Mouse (Mus musculus) forebrain, postnatal 0 days (tissue): ENCODE data around the gene Churc1. TPM values are rescaled to one million over a fixed set of nuclear protein-coding genes. Genes with fewer than 3 reads are reported as not detected.

ENCODE experiments used
- ATAC-seq: fragments of 200-750 bp; cut with Nextera tagmentation; 2 replicates; pipeline ENCODE4 v1.8.0; 2017; ENCODE audit warnings: mild to moderate bottlenecking, moderate library complexity
- DNase-seq: peaks from one replicate; pipeline ENCODE4 v3.0.0-alpha.2; 2015
- H3K27ac ChIP-seq: fragments of 300-500 bp; sonication (generic); 2 replicates; pipeline ENCODE4 v1.5.1; 2014; ENCODE audit warnings: low read depth, mild to moderate bottlenecking, antibody characterized with exemption, low read length, moderate library complexity, mixed read lengths
- H3K27me3 ChIP-seq: fragments of 300-500 bp; sonication (generic); 2 replicates; pipeline ENCODE4 v1.6.1; 2014; ENCODE audit warnings: mild to moderate bottlenecking, low read length, mixed read lengths; ENCODE audit not compliant: insufficient read depth
- H3K36me3 ChIP-seq: fragments of 300-500 bp; sonication (generic); 2 replicates; pipeline ENCODE4 v1.6.1; 2014; ENCODE audit warnings: mild to moderate bottlenecking, moderate library complexity; ENCODE audit not compliant: insufficient read depth
- H3K4me1 ChIP-seq: fragments of 300-500 bp; sonication (generic); 2 replicates; pipeline ENCODE4 v1.6.1; 2014; ENCODE audit warnings: antibody characterized with exemption; ENCODE audit not compliant: insufficient read depth
- H3K4me2 ChIP-seq: fragments of 300-500 bp; sonication (generic); 2 replicates; pipeline ENCODE4 v1.6.1; 2014; ENCODE audit warnings: low read depth, mild to moderate bottlenecking, moderate library complexity
- H3K4me3 ChIP-seq: fragments of 300-500 bp; sonication (generic); 2 replicates; pipeline ENCODE4 v1.5.1; 2014; ENCODE audit warnings: low read depth, low read length, mixed read lengths
- H3K9ac ChIP-seq: fragments of 300-500 bp; sonication (generic); 2 replicates; pipeline ENCODE4 v1.6.1; 2014; ENCODE audit warnings: mild to moderate bottlenecking
- H3K9me3 ChIP-seq: fragments of 300-500 bp; sonication (generic); 2 replicates; pipeline ENCODE4 v1.6.1; 2016; ENCODE audit warnings: low read length
- CTCF ChIP-seq: sonication (generic); IDR thresholded peaks from 2 replicates; pipeline ENCODE4 v1.5.1; 2016; ENCODE audit warnings: antibody characterized with exemption, control low read depth, low read depth
- WGBS: fragments of 180-500 bp; shearing (Covaris S2); extraction: QIAGEN DNeasy Blood & Tissue Kit; methylation state at CpG from one replicate; pipeline ENCODE4 v1.1.7; 2014; 5-methylcytosine and 5-hydroxymethylcytosine counted together
- polyA plus RNA-seq: library from polyadenylated mRNA; unstranded; fragments of >200 nt; fragmentation: Nextera tagmentation; extraction: Ambion mirVana; gene quantifications from 2 replicates; pipeline ENCODE4 v1.2.1, GENCODE M21; 2015
- total RNA-seq: library from RNA; depleted of rRNA; stranded (reverse); fragments of >200 nt; gene quantifications from 2 replicates; pipeline ENCODE4 v1.2.3, GENCODE M21; 2014

Gene Churc1
- total and polyA plus RNA-seq, 2 experiments from 2014 or later = 75.7 to 146 TPM

- 74% methylated on average over 4 of the region's 4 CpGs for WGBS
- no peak for DNase-seq
Observed at GRCm38 (mm10) chr12:76818120-76818519, 52.8 kb downstream of the Churc1 start.

GRCm38 (mm10) chr12:76818908-76819307 is 53.6 kb downstream of the Churc1 start:
- H3K4me2 ChIP-seq = no peak overlapping the region
- no peak for ATAC-seq
- no peaks in the 10 kb centered on the region; the same call in 1 of the 2 replicates for H3K36me3 ChIP-seq
- no peak overlapping the region for H3K9ac ChIP-seq
- H3K27ac ChIP-seq = no peak overlapping the region
- no peaks in the 10 kb centered on the region for H3K27me3 ChIP-seq
- no peaks in the 10 kb centered on the region for H3K9me3 ChIP-seq
- no peak overlapping the region for H3K4me3 ChIP-seq
- H3K4me1 ChIP-seq = peaks cover 15% of the 10 kb centered on the region; the same call in 1 of the 2 replicates
- TF ChIP-seq CTCF = no peak
- no peak for DNase-seq
- 89% methylated on average over 9 of the region's 9 CpGs for WGBS

More at GRCm38 (mm10) chr12:76818120-76818519, 52.8 kb downstream of the Churc1 start:
- no peak for TF ChIP-seq CTCF
- no peak for ATAC-seq
- Histone ChIP-seq H3K9me3 (no peaks in the 10 kb centered on the region), H3K9ac (no peak overlapping the region), H3K4me3 (no peak overlapping the region), H3K36me3 (no peaks in the 10 kb centered on the region; the same call in 1 of the 2 replicates), H3K27ac (no peak overlapping the region), H3K27me3 (no peaks in the 10 kb centered on the region), H3K4me1 (peaks cover 15% of the 10 kb centered on the region; the same call in 1 of the 2 replicates), H3K4me2 (no peak overlapping the region)

GRCm38 (mm10) chr12:76819816-76820215 is 54.5 kb downstream of the Churc1 start:
- Histone ChIP-seq H3K4me1 (peaks cover 15% of the 10 kb centered on the region; the same call in 1 of the 2 replicates), H3K9ac (no peak overlapping the region), H3K4me2 (peak overlapping the region; percentile 78; the same call in 1 of the 2 replicates), H3K4me3 (no peak overlapping the region), H3K27ac (no peak overlapping the region), H3K27me3 (no peaks in the 10 kb centered on the region), H3K36me3 (no peaks in the 10 kb centered on the region), H3K9me3 (no peaks in the 10 kb centered on the region)
- WGBS = 46% methylated on average over 6 of the region's 6 CpGs
- ATAC-seq (no peak), DNase-seq (no peak)
- TF ChIP-seq CTCF = no peak

GRCm38 (mm10) chr12:76820615-76821014 is 55.3 kb downstream of the Churc1 start:
- Histone ChIP-seq H3K27ac (no peak overlapping the region), H3K4me2 (peak overlapping the region; percentile 78), H3K9ac (no peak overlapping the region), H3K4me1 (peaks cover 15% of the 10 kb centered on the region; the same call in 1 of the 2 replicates), H3K36me3 (no peaks in the 10 kb centered on the region), H3K27me3 (no peaks in the 10 kb centered on the region), H3K4me3 (peak overlapping the region; percentile 83; the same call in 1 of the 2 replicates), H3K9me3 (no peaks in the 10 kb centered on the region)
- no peak for TF ChIP-seq CTCF
- ATAC-seq = no peak
- 47% methylated on average over 4 of the region's 4 CpGs for WGBS
- no peak for DNase-seq

GRCm38 (mm10) chr12:76822002-76822650 is 56.8 kb downstream of the Churc1 start:
- Histone ChIP-seq H3K4me1 (peaks cover 15% of the 10 kb centered on the region; the same call in 1 of the 2 replicates), H3K4me3 (peak overlapping the region; percentile 83), H3K36me3 (no peaks in the 10 kb centered on the region), H3K9me3 (no peaks in the 10 kb centered on the region), H3K27me3 (no peaks in the 10 kb centered on the region), H3K27ac (peak overlapping the region; percentile 82), H3K9ac (peak overlapping the region; percentile 96), H3K4me2 (peak overlapping the region; percentile 78)
- WGBS = 3% methylated on average over 43 of the region's 66 CpGs
- DNase-seq = peak; percentile 70
- peak; percentile 81 for ATAC-seq
- TF ChIP-seq CTCF = no peak

GRCm38 (mm10) chr12:76822651-76823041 is 57.3 kb downstream of the Churc1 start, which contains the start of gene Rab15:
Gene Rab15, minus strand, starts transcription at chr12:76822908.
- Histone ChIP-seq H3K9ac (peak within 1 kb of the TSS; percentile 96), H3K27ac (peak within 1 kb of the TSS; percentile 82), H3K4me3 (peak within 1 kb of the TSS; percentile 83), H3K27me3 (no peaks in the 10 kb centered on the region), H3K9me3 (no peaks in the 10 kb centered on the region), H3K4me2 (peak within 1 kb of the TSS; percentile 78), H3K4me1 (peaks cover 15% of the 10 kb centered on the region; the same call in 1 of the 2 replicates), H3K36me3 (no peaks in the 10 kb centered on the region)
- ATAC-seq = no peak; the same call in 1 of the 2 replicates
- no peak for DNase-seq
- TF ChIP-seq CTCF = no peak
- WGBS = 3% methylated on average over 16 of the region's 17 CpGs

- H3K36me3 ChIP-seq = no peaks in the 10 kb centered on the region
- 69% methylated on average over 4 of the region's 4 CpGs for WGBS
- H3K4me3 ChIP-seq = no peak overlapping the region
- peak; percentile 49 for DNase-seq
- H3K9me3 ChIP-seq = no peaks in the 10 kb centered on the region
- H3K9ac ChIP-seq = no peak overlapping the region
- H3K4me1 ChIP-seq = peaks cover 13% of the 10 kb centered on the region; the same call in 1 of the 2 replicates
- H3K27ac ChIP-seq = no peak overlapping the region
- no peak for TF ChIP-seq CTCF
- no peak overlapping the region for H3K4me2 ChIP-seq
- ATAC-seq = peak; percentile 65; the same call in 1 of the 2 replicates
- no peaks in the 10 kb centered on the region for H3K27me3 ChIP-seq
Observed at GRCm38 (mm10) chr12:76825283-76825682, 59.9 kb downstream of the Churc1 start.
